In genomic region chr9:73173589-73174247, GRCm38 (mm10) we compare ENCODE assay signal across 13 mouse cellular contexts.
DNase-seq lines count a peak whose midpoint lies in the region; ATAC-seq lines count a peak whose summit lies in the region.
"Had no signal": no experiment of that assay in that cellular context is flagged by ENCODE, and none has a peak within 500 bp of the region (broad histone marks: within the 10 kb centered on the region; RNA-seq: fewer than 3 reads in every experiment).

No protein-coding gene starts in this region.

- H3K27me3 ChIP-seq in embryonic facial prominence, embryonic 14.5 days (replicated peaks; ENCODE audit: control insufficient read depth, insufficient read depth, low read length) = no peaks in the 10 kb centered on the region
- H3K27me3 ChIP-seq in embryonic facial prominence, embryonic 10.5 days (replicated peaks; ENCODE audit: low read depth, poor library complexity, severe bottlenecking) = no peaks in the 10 kb centered on the region
- no peaks in the 10 kb centered on the region for H3K27me3 ChIP-seq in kidney, embryonic 16.5 days (ENCODE audit: insufficient read depth, low read length)
- H3K27me3 ChIP-seq in kidney, embryonic 14.5 days (ENCODE audit: control insufficient read depth, insufficient read depth, low read length) = no peaks in the 10 kb centered on the region
- no peaks in the 10 kb centered on the region for H3K27me3 ChIP-seq in forebrain, embryonic 12.5 days
- H3K27me3 ChIP-seq: embryonic facial prominence, embryonic 15.5 days had no signal

- H3K9ac ChIP-seq in embryonic facial prominence, embryonic 14.5 days (ENCODE audit: low read depth, low read length) = no peak overlapping the region
- H3K9ac ChIP-seq in kidney, embryonic 16.5 days (replicated peaks; ENCODE audit: low read length) = no peak overlapping the region
- no peak overlapping the region for H3K9ac ChIP-seq in kidney, embryonic 14.5 days (ENCODE audit: low read depth, low read length)
- no peak overlapping the region for H3K9ac ChIP-seq in forebrain, embryonic 12.5 days
- H3K9ac ChIP-seq: embryonic facial prominence, embryonic 15.5 days; liver, embryonic 14.5 days had no signal

- ATAC-seq in embryonic facial prominence, embryonic 14.5 days (ENCODE audit: low read depth) = peak; percentile 57; the same call in 1 of the 2 replicates
- peak; percentile 73; the same call in 1 of the 2 replicates for ATAC-seq in kidney, embryonic 16.5 days (ENCODE audit: low FRiP score, low TSS enrichment)
- no peak for ATAC-seq in kidney, embryonic 14.5 days (ENCODE audit: low FRiP score, low TSS enrichment)
- no peak for ATAC-seq in forebrain, embryonic 12.5 days (ENCODE audit: low FRiP score)
- ATAC-seq: hindbrain, postnatal 0 days had no signal

- H3K4me1 ChIP-seq in embryonic facial prominence, embryonic 14.5 days (ENCODE audit: control insufficient read depth, insufficient read depth, low read length) = no peaks in the 10 kb centered on the region
- H3K4me1 ChIP-seq in embryonic facial prominence, embryonic 10.5 days = no peaks in the 10 kb centered on the region
- no peaks in the 10 kb centered on the region for H3K4me1 ChIP-seq in kidney, embryonic 16.5 days (ENCODE audit: insufficient read depth, low read length)
- H3K4me1 ChIP-seq in kidney, embryonic 14.5 days (ENCODE audit: control insufficient read depth, insufficient read depth, low read length) = no peaks in the 10 kb centered on the region
- H3K4me1 ChIP-seq in forebrain, embryonic 12.5 days = no peaks in the 10 kb centered on the region
- H3K4me1 ChIP-seq: embryonic facial prominence, embryonic 15.5 days had no signal

- H3K4me3 ChIP-seq in embryonic facial prominence, embryonic 14.5 days (ENCODE audit: low read depth, low read length) = no peak overlapping the region
- no peak overlapping the region for H3K4me3 ChIP-seq in embryonic facial prominence, embryonic 10.5 days
- no peak overlapping the region for H3K4me3 ChIP-seq in kidney, embryonic 16.5 days (ENCODE audit: low read length)
- H3K4me3 ChIP-seq in kidney, embryonic 14.5 days (ENCODE audit: low read length) = no peak overlapping the region
- no peak overlapping the region for H3K4me3 ChIP-seq in forebrain, embryonic 12.5 days (replicated peaks)
- H3K4me3 ChIP-seq: embryonic facial prominence, embryonic 15.5 days had no signal

- no peak overlapping the region for H3K27ac ChIP-seq in embryonic facial prominence, embryonic 14.5 days (replicated peaks; ENCODE audit: low read depth, low read length)
- H3K27ac ChIP-seq in embryonic facial prominence, embryonic 10.5 days (replicated peaks) = no peak overlapping the region
- no peak overlapping the region for H3K27ac ChIP-seq in kidney, embryonic 16.5 days (ENCODE audit: low read length)
- no peak overlapping the region for H3K27ac ChIP-seq in kidney, embryonic 14.5 days (ENCODE audit: low read depth, low read length)
- H3K27ac ChIP-seq in forebrain, embryonic 12.5 days = no peak overlapping the region
- H3K27ac ChIP-seq: embryonic facial prominence, embryonic 15.5 days; hindbrain, postnatal 0 days; liver, embryonic 14.5 days had no signal

- 0 out of 2 replicates have a peak, but pooled peaks cover 5% of the 10 kb centered on the region for H3K9me3 ChIP-seq in embryonic facial prominence, embryonic 14.5 days (ENCODE audit: control insufficient read depth, low read length)
- no peaks in the 10 kb centered on the region for H3K9me3 ChIP-seq in embryonic facial prominence, embryonic 10.5 days
- H3K9me3 ChIP-seq in kidney, embryonic 16.5 days (ENCODE audit: low read length) = no peaks in the 10 kb centered on the region
- H3K9me3 ChIP-seq in kidney, embryonic 14.5 days (ENCODE audit: control insufficient read depth, low read length) = peaks cover 5% of the 10 kb centered on the region; the same call in 1 of the 2 replicates
- H3K9me3 ChIP-seq in forebrain, embryonic 12.5 days = peaks cover 3% of the 10 kb centered on the region; the same call in 1 of the 2 replicates

- no peak overlapping the region for H3K4me2 ChIP-seq in embryonic facial prominence, embryonic 14.5 days (ENCODE audit: low read depth, low read length)
- H3K4me2 ChIP-seq in kidney, embryonic 16.5 days (replicated peaks; ENCODE audit: low read depth, low read length) = no peak overlapping the region
- no peak overlapping the region for H3K4me2 ChIP-seq in kidney, embryonic 14.5 days (replicated peaks; ENCODE audit: low read depth, low read length)
- H3K4me2 ChIP-seq in forebrain, embryonic 12.5 days = no peak overlapping the region
- H3K4me2 ChIP-seq: embryonic facial prominence, embryonic 15.5 days had no signal

- WGBS in embryonic facial prominence, embryonic 14.5 days = 49% methylated on average over 7 of the region's 7 CpGs
- 86% methylated on average over 7 of the region's 7 CpGs for WGBS in embryonic facial prominence, embryonic 10.5 days
- WGBS in kidney, embryonic 16.5 days = 34% methylated on average over 7 of the region's 7 CpGs
- 53% methylated on average over 7 of the region's 7 CpGs for WGBS in kidney, embryonic 14.5 days
- WGBS in forebrain, embryonic 12.5 days = 85% methylated on average over 7 of the region's 7 CpGs

- no peaks in the 10 kb centered on the region for H3K36me3 ChIP-seq in embryonic facial prominence, embryonic 14.5 days (ENCODE audit: control insufficient read depth, insufficient read depth, low read length)
- no peaks in the 10 kb centered on the region for H3K36me3 ChIP-seq in embryonic facial prominence, embryonic 10.5 days (replicated peaks)
- H3K36me3 ChIP-seq in kidney, embryonic 16.5 days (ENCODE audit: insufficient read depth, low read length) = no peaks in the 10 kb centered on the region
- no peaks in the 10 kb centered on the region for H3K36me3 ChIP-seq in kidney, embryonic 14.5 days (ENCODE audit: control insufficient read depth, insufficient read depth, low read length)
- H3K36me3 ChIP-seq in forebrain, embryonic 12.5 days (replicated peaks) = no peaks in the 10 kb centered on the region
- H3K36me3 ChIP-seq: embryonic facial prominence, embryonic 15.5 days had no signal

- peak; percentile 87 for DNase-seq in embryonic facial prominence, embryonic 14.5 days (ENCODE audit: low spot score)
- DNase-seq in embryonic facial prominence, embryonic 10.5 days (ENCODE audit: low spot score) = no peak
- DNase-seq in urinary bladder, postnatal 14 days (ENCODE audit: low spot score) = peak; percentile 55
- DNase-seq in urinary bladder, adult 18-20 months (ENCODE audit: low spot score in 2 of 2) = no peak
- no peak for DNase-seq in adrenal gland, postnatal 25 days
- DNase-seq: cerebellum, adult 11 months; heart, postnatal 36 days had no signal

Comparison
In these comparisons a context has a peak if more than half of its experiments do, and no peak if none do; other contexts are left out.
1. ATAC-seq: peak in embryonic facial prominence, embryonic 14.5 days (single experiment) and kidney, embryonic 16.5 days (single experiment); none in kidney, embryonic 14.5 days (single experiment) and forebrain, embryonic 12.5 days (single experiment).
2. DNase-seq: peak in embryonic facial prominence, embryonic 14.5 days (single experiment) and urinary bladder, postnatal 14 days (single experiment); none in embryonic facial prominence, embryonic 10.5 days (single experiment), urinary bladder, adult 18-20 months (0 of 2) and adrenal gland, postnatal 25 days (single experiment).